Mouse (Mus musculus) hindbrain, embryonic 16.5 days (tissue): Measurements from ENCODE around the gene Pin1. TPM values are rescaled to one million over a fixed set of nuclear protein-coding genes. Genes with fewer than 3 reads are reported as not detected.
"Not testable (repeated sequence)": the region's sequence is repeated elsewhere in the genome, so short reads cannot be mapped to it uniquely, and the experiment has no call there.

Experiments
- ATAC-seq: fragments of 200-750 bp; cut with Nextera tagmentation; 2 replicates; pipeline ENCODE4 v1.8.0; 2017; ENCODE audit warnings: moderate TSS enrichment, moderate library complexity
- H3K27ac ChIP-seq: fragments of 300-500 bp; sonication (generic); 2 replicates; pipeline ENCODE4 v1.5.1; 2014; ENCODE audit warnings: low read depth, mild to moderate bottlenecking, control low read depth, low read length, moderate library complexity
- H3K27me3 ChIP-seq: fragments of 300-500 bp; sonication (generic); replicated peaks from 2 replicates; pipeline ENCODE4 v1.6.1; 2014; ENCODE audit warnings: low read length; ENCODE audit not compliant: control insufficient read depth, insufficient read depth
- H3K36me3 ChIP-seq: fragments of 300-500 bp; sonication (generic); 2 replicates; pipeline ENCODE4 v1.6.1; 2014; ENCODE audit warnings: mild to moderate bottlenecking, low read length, moderate library complexity, mixed read lengths; ENCODE audit not compliant: control insufficient read depth, insufficient read depth
- H3K4me1 ChIP-seq: fragments of 300-500 bp; sonication (generic); 2 replicates; pipeline ENCODE4 v1.6.1; 2014; ENCODE audit warnings: low read depth, low read length; ENCODE audit not compliant: control insufficient read depth, insufficient read depth
- H3K4me2 ChIP-seq: fragments of 300-500 bp; sonication (generic); 2 replicates; pipeline ENCODE4 v1.6.1; 2014; ENCODE audit warnings: mild to moderate bottlenecking, low read length, control low read depth, moderate library complexity
- H3K4me3 ChIP-seq: fragments of 300-500 bp; sonication (generic); 2 replicates; pipeline ENCODE4 v1.5.1; 2014; ENCODE audit warnings: mild to moderate bottlenecking, low read length, control low read depth, moderate library complexity
- H3K9ac ChIP-seq: fragments of 300-500 bp; sonication (generic); 2 replicates; pipeline ENCODE4 v1.6.1; 2014; ENCODE audit warnings: low read depth, mild to moderate bottlenecking, control low read depth, low read length, moderate library complexity
- H3K9me3 ChIP-seq: fragments of 300-500 bp; sonication (generic); 2 replicates; pipeline ENCODE4 v1.6.1; 2014; ENCODE audit warnings: mild to moderate bottlenecking, low read length, moderate library complexity; ENCODE audit not compliant: control insufficient read depth
- WGBS: fragments of 180-500 bp; shearing (Covaris S2); extraction: QIAGEN DNeasy Blood & Tissue Kit; methylation state at CpG from one replicate; pipeline ENCODE4 v1.1.7; 2014; 5-methylcytosine and 5-hydroxymethylcytosine counted together
- polyA plus RNA-seq: library from polyadenylated mRNA; unstranded; fragments of >200 nt; fragmentation: Nextera tagmentation; extraction: Ambion mirVana; gene quantifications from 2 replicates; pipeline ENCODE4 v1.2.1, GENCODE M21; 2015

Pin1 gene
- polyA plus RNA-seq, 1 experiment from 2014 or later = 76.1 TPM

- Histone ChIP-seq H3K9me3 (no peaks in the 10 kb centered on the region), H3K4me1 (peaks cover 14% of the 10 kb centered on the region), H3K36me3 (no peaks in the 10 kb centered on the region), H3K27me3 (no peaks in the 10 kb centered on the region), H3K27ac (peak overlapping the region; percentile 25; the same call in 1 of the 2 replicates), H3K4me3 (no peak overlapping the region), H3K9ac (no peak overlapping the region), H3K4me2 (no peak overlapping the region)
- peak; percentile 62 for ATAC-seq
- WGBS = 2% methylated on average over 4 of the region's 4 CpGs
These were observed 38.0 kb downstream of the Pin1 start for GRCm38 (mm10) chr9:20689913-20690312.

- ATAC-seq, H3K9me3 ChIP-seq, H3K4me2 ChIP-seq, H3K27ac ChIP-seq, H3K27me3 ChIP-seq, H3K9ac ChIP-seq, H3K36me3 ChIP-seq, H3K4me3 ChIP-seq: not testable (repeated sequence)
- 78% methylated on average over 2 of the region's 2 CpGs for WGBS
- H3K4me1 ChIP-seq = peaks cover 19% of the 10 kb centered on the region
These were observed 38.6 kb downstream of the Pin1 start for GRCm38 (mm10) chr9:20690449-20690848.

- Histone ChIP-seq H3K9ac (no peak overlapping the region), H3K27ac (no peak overlapping the region), H3K27me3 (no peaks in the 10 kb centered on the region), H3K36me3 (no peaks in the 10 kb centered on the region), H3K4me1 (peaks cover 21% of the 10 kb centered on the region), H3K4me2 (no peak overlapping the region), H3K9me3 (no peaks in the 10 kb centered on the region), H3K4me3 (no peak overlapping the region)
- 89% methylated on average over 3 of the region's 3 CpGs for WGBS
- no peak for ATAC-seq
These were observed 41.0 kb downstream of the Pin1 start for GRCm38 (mm10) chr9:20692863-20693262.

GRCm38 (mm10) chr9:20694721-20695235 lies 42.9 kb downstream of the Pin1 start:
- peak; percentile 34 for ATAC-seq
- Histone ChIP-seq H3K9me3 (no peaks in the 10 kb centered on the region), H3K27ac (peak overlapping the region; percentile 9), H3K4me2 (peak overlapping the region; percentile 49), H3K9ac (peak overlapping the region; percentile 41), H3K4me1 (peaks cover 17% of the 10 kb centered on the region), H3K36me3 (no peaks in the 10 kb centered on the region), H3K27me3 (no peaks in the 10 kb centered on the region), H3K4me3 (peak overlapping the region; percentile 15)
- 3% methylated on average over 25 of the region's 25 CpGs for WGBS

- WGBS = 44% methylated on average over 5 of the region's 5 CpGs
- no peak overlapping the region for H3K27ac ChIP-seq
- 0 out of 2 replicates have a peak, but pooled peaks have one; percentile 21 for ATAC-seq
These were observed 44.3 kb downstream of the Pin1 start for GRCm38 (mm10) chr9:20696107-20696712.

GRCm38 (mm10) chr9:20697466-20697865 lies 45.6 kb downstream of the Pin1 start:
- no peaks in the 10 kb centered on the region for H3K9me3 ChIP-seq
- H3K27me3 ChIP-seq = no peaks in the 10 kb centered on the region
- no peak overlapping the region for H3K4me2 ChIP-seq
- peak; percentile 7; the same call in 1 of the 2 replicates for ATAC-seq
- no peak overlapping the region for H3K4me3 ChIP-seq
- H3K9ac ChIP-seq = no peak overlapping the region
- whole genome bisulfite sequencing = 15% methylated on average over 8 of the region's 8 CpGs
- H3K36me3 ChIP-seq = no peaks in the 10 kb centered on the region
- no peak overlapping the region for H3K27ac ChIP-seq
- H3K4me1 ChIP-seq = peaks cover 13% of the 10 kb centered on the region

More at GRCm38 (mm10) chr9:20696107-20696712, 44.3 kb downstream of the Pin1 start:
- Histone ChIP-seq H3K4me1 (peaks cover 13% of the 10 kb centered on the region), H3K4me2 (no peak overlapping the region), H3K9me3 (no peaks in the 10 kb centered on the region), H3K4me3 (no peak overlapping the region), H3K9ac (no peak overlapping the region), H3K27me3 (no peaks in the 10 kb centered on the region), H3K36me3 (no peaks in the 10 kb centered on the region)

GRCm38 (mm10) chr9:20703832-20704380 lies 52.0 kb downstream of the Pin1 start:
- H3K9me3 ChIP-seq = no peaks in the 10 kb centered on the region
- no peak overlapping the region for H3K9ac ChIP-seq
- no peak overlapping the region for H3K4me3 ChIP-seq
- WGBS = 12% methylated on average over 8 of the region's 8 CpGs
- peaks cover 7% of the 10 kb centered on the region for H3K4me1 ChIP-seq
- H3K27ac ChIP-seq = 0 out of 2 replicates have a peak overlapping the region, but pooled peaks have one; percentile 4
- no peak for ATAC-seq
- H3K36me3 ChIP-seq = no peaks in the 10 kb centered on the region
- H3K4me2 ChIP-seq = no peak overlapping the region
- no peaks in the 10 kb centered on the region for H3K27me3 ChIP-seq

- Histone ChIP-seq H3K4me3 (no peak overlapping the region), H3K27ac (no peak overlapping the region), H3K4me2 (no peak overlapping the region), H3K9ac (no peak overlapping the region), H3K4me1 (peaks cover 7% of the 10 kb centered on the region), H3K36me3 (no peaks in the 10 kb centered on the region), H3K9me3 (no peaks in the 10 kb centered on the region), H3K27me3 (no peaks in the 10 kb centered on the region)
- no peak for ATAC-seq
These were observed 53.5 kb downstream of the Pin1 start for GRCm38 (mm10) chr9:20705420-20705819.

- no peak for ATAC-seq
- Histone ChIP-seq H3K9me3 (no peaks in the 10 kb centered on the region), H3K27ac (no peak overlapping the region), H3K27me3 (no peaks in the 10 kb centered on the region), H3K9ac (no peak overlapping the region), H3K4me3 (no peak overlapping the region), H3K36me3 (no peaks in the 10 kb centered on the region), H3K4me1 (peaks cover 7% of the 10 kb centered on the region), H3K4me2 (no peak overlapping the region)
- 62% methylated on average over 4 of the region's 4 CpGs for WGBS
These were observed 54.1 kb downstream of the Pin1 start for GRCm38 (mm10) chr9:20705981-20706380.
